26 mouse cellular contexts compared by ENCODE assay signal in the genomic region with DNA sequence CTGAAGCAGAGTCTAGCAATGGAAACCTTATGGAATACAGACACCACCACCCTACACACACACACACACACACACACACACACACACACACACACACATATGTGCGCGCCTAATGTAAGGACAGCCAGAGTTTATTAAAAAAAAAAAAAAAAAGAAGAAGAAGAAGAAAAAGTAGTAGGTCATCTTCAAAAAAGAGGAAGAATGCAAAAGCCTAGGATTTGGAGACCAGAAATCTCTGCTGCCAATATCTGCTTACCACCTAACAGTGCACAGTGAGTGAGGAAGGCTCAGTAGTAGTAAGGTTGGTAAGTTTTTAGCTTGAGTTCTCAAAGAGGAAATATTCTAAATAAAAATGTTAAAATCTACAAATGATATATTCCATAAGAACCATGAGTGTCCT. TPM values are rescaled to one million over a fixed set of nuclear protein-coding genes. Genes with fewer than 3 reads are reported as not detected.
DNase-seq lines count a peak whose midpoint lies in the region; ATAC-seq lines count a peak whose summit lies in the region.
"Had no signal": no experiment of that assay in that cellular context is flagged by ENCODE, and none has a peak within 500 bp of the region (broad histone marks: within the 10 kb centered on the region; RNA-seq: fewer than 3 reads in every experiment).

No protein-coding gene starts in this region.

- no peaks in the 10 kb centered on the region for H3K9me3 ChIP-seq in embryonic facial prominence, embryonic 13.5 days
- H3K9me3 ChIP-seq in embryonic facial prominence, embryonic 10.5 days: no peaks in the 10 kb centered on the region
- H3K9me3 ChIP-seq in liver, embryonic 12.5 days (replicated peaks): no peaks in the 10 kb centered on the region
- no peaks in the 10 kb centered on the region for H3K9me3 ChIP-seq in ES-E14 (ENCODE audit: control insufficient read depth, insufficient read depth, low read depth, low read length)
- H3K9me3 ChIP-seq: heart, embryonic 12.5 days; hindbrain, embryonic 15.5 days had no signal

- H3K27me3 ChIP-seq in embryonic facial prominence, embryonic 13.5 days: no peaks in the 10 kb centered on the region
- 0 out of 2 replicates have a peak, but pooled peaks cover 2% of the 10 kb centered on the region for H3K27me3 ChIP-seq in embryonic facial prominence, embryonic 10.5 days (replicated peaks; ENCODE audit: low read depth, poor library complexity, severe bottlenecking)
- H3K27me3 ChIP-seq in liver, embryonic 12.5 days (replicated peaks): no peaks in the 10 kb centered on the region; the same call in 1 of the 2 replicates
- H3K27me3 ChIP-seq: CH12.LX; heart, embryonic 12.5 days; hindbrain, embryonic 15.5 days had no signal

- in situ Hi-C loops in ES-E14 (cut with MboI; ENCODE audit: low sequenced_read_pairs in 2 of 2, unreplicated experiment in 2 of 2): no loop called here

- H3K4me2 ChIP-seq in embryonic facial prominence, embryonic 13.5 days: peak overlapping the region; percentile 17; the same call in 1 of the 2 replicates
- no peak overlapping the region for H3K4me2 ChIP-seq in liver, embryonic 12.5 days
- H3K4me2 ChIP-seq: heart, embryonic 12.5 days had no signal

- H3K4me1 ChIP-seq in embryonic facial prominence, embryonic 13.5 days: peaks cover 40% of the 10 kb centered on the region
- H3K4me1 ChIP-seq in embryonic facial prominence, embryonic 10.5 days: peaks cover 41% of the 10 kb centered on the region
- H3K4me1 ChIP-seq in liver, embryonic 12.5 days: peaks cover 52% of the 10 kb centered on the region
- peaks cover 2 to 10% of the 10 kb centered on the region in 2 experiments for H3K4me1 ChIP-seq in ES-E14 (ENCODE audit: control insufficient read depth in 2 of 2, insufficient read depth in 2 of 2, low read length in 2 of 2, poor library complexity in 1 of 2)

- peaks cover 77% of the 10 kb centered on the region for H3K79me2 ChIP-seq in macrophage (ENCODE audit: inconsistent target)

- 100% methylated on average over 2 of the region's 2 CpGs for WGBS in embryonic facial prominence, embryonic 13.5 days
- WGBS in embryonic facial prominence, embryonic 10.5 days: 96% methylated on average over 2 of the region's 2 CpGs
- 83% methylated on average over 2 of the region's 2 CpGs for WGBS in liver, embryonic 12.5 days (ENCODE audit: insufficient replicate concordance)
- no CpG with 5 or more reads among the region's 2 CpGs for WGBS in macrophage (ENCODE audit: missing documents)

- H3K4me3 ChIP-seq in embryonic facial prominence, embryonic 13.5 days: 0 out of 2 replicates have a peak overlapping the region, but pooled peaks have one; percentile 6
- H3K4me3 ChIP-seq in embryonic facial prominence, embryonic 10.5 days: no peak overlapping the region; the same call in 1 of the 2 replicates
- H3K4me3 ChIP-seq in liver, embryonic 12.5 days: no peak overlapping the region; the same call in 1 of the 2 replicates
- peak overlapping the region; percentile 25 to 93; a peak in 2 of 4 replicates for H3K4me3 ChIP-seq in ES-E14 (ENCODE audit: insufficient read depth in 1 of 2, low read depth in 1 of 2, low read length in 2 of 2, poor library complexity in 1 of 2, severe bottlenecking in 1 of 2)
- H3K4me3 ChIP-seq in macrophage (ENCODE audit: inconsistent target): no peak overlapping the region
- H3K4me3 ChIP-seq: gastrocnemius, adult 2 months; heart, embryonic 12.5 days; hindbrain, embryonic 15.5 days; myocyte had no signal

- ATAC-seq in embryonic facial prominence, embryonic 13.5 days (ENCODE audit: insufficient number of reproducible peaks, insufficient read depth, low FRiP score, low TSS enrichment, low read depth): no peak
- no peak for ATAC-seq in liver, embryonic 12.5 days
- ATAC-seq: forebrain, embryonic 16.5 days had no signal

- peaks cover 60% of the 10 kb centered on the region for H3K36me3 ChIP-seq in embryonic facial prominence, embryonic 13.5 days
- peaks cover 65% of the 10 kb centered on the region for H3K36me3 ChIP-seq in embryonic facial prominence, embryonic 10.5 days (replicated peaks)
- peaks cover 65% of the 10 kb centered on the region for H3K36me3 ChIP-seq in liver, embryonic 12.5 days
- H3K36me3 ChIP-seq in ES-E14 (ENCODE audit: control insufficient read depth, insufficient read depth, low read length, poor library complexity, severe bottlenecking) (peaks cover 37% of the 10 kb centered on the region), macrophage (ENCODE audit: inconsistent target) (peaks cover 39% of the 10 kb centered on the region)

- no peak overlapping the region for H3K27ac ChIP-seq in embryonic facial prominence, embryonic 13.5 days
- no peak overlapping the region for H3K27ac ChIP-seq in embryonic facial prominence, embryonic 10.5 days (replicated peaks)
- H3K27ac ChIP-seq in liver, embryonic 12.5 days: no peak overlapping the region
- H3K27ac ChIP-seq in ES-E14 (ENCODE audit: insufficient read depth, low read depth, low read length, poor library complexity, severe bottlenecking): no peak overlapping the region
- peak overlapping the region; percentile 46 for H3K27ac ChIP-seq in macrophage
- H3K27ac ChIP-seq: gastrocnemius, adult 2 months; hindbrain, embryonic 15.5 days had no signal

- no peak for DNase-seq in embryonic facial prominence, embryonic 10.5 days (ENCODE audit: low spot score)
- no peak for DNase-seq in liver
- DNase-seq in ES-E14 (ENCODE audit: low read depth, low spot score): no peak
- DNase-seq in thymus, postnatal 10 days (ENCODE audit: low spot score in 2 of 2): no peak
- DNase-seq: adrenal gland, adult 2 months; adrenal gland, postnatal 36 days; cerebellum, adult 2 months; cerebellum, postnatal 14 days; gastrocnemius, adult 2 months; gastrocnemius, postnatal 36 days; heart, adult 18-20 months; heart, postnatal 10 days; kidney, adult 2 months; kidney, postnatal 36 days; lung, postnatal 36 days; midbrain, embryonic 14.5 days had no signal

- H3K9ac ChIP-seq in embryonic facial prominence, embryonic 13.5 days: peak overlapping the region; percentile 28; the same call in 1 of the 2 replicates
- H3K9ac ChIP-seq in liver, embryonic 12.5 days: 0 out of 2 replicates have a peak overlapping the region, but pooled peaks have one; percentile 17
- H3K9ac ChIP-seq in ES-E14 (ENCODE audit: insufficient read depth, low read depth, low read length, poor library complexity, severe bottlenecking): peak overlapping the region; percentile 40; the same call in 1 of the 2 replicates
- H3K9ac ChIP-seq: heart, embryonic 12.5 days; hindbrain, embryonic 15.5 days had no signal

RNA-seq across cellular contexts. Expression of gene Senp3, which starts 2.7 kb away (rescaled TPM):
- polyA plus RNA-seq in embryonic facial prominence, embryonic 13.5 days (2015; fragmentation: Nextera tagmentation; extraction: Ambion mirVana): 119 and 122 TPM in 2 replicates
- 136 and 141 TPM in 2 replicates for polyA plus RNA-seq in embryonic facial prominence, embryonic 10.5 days (2016; fragmentation: Nextera tagmentation; extraction: Ambion mirVana)
- polyA plus RNA-seq in liver, embryonic 12.5 days (2016; fragmentation: Nextera tagmentation; extraction: Ambion mirVana): 53.8 and 56.2 TPM in 2 replicates
- 265 and 282 TPM in 2 replicates for total RNA-seq in ES-E14 (2012; rRNA removed)
- 100 to 1,000 TPM; 150 to 595 (median 301) TPM for total RNA-seq in macrophage (2018; cell fraction: chromatin; rRNA removed)
- 10 to 100 TPM; 51.5 to 80.4 (median 66.5) TPM for total RNA-seq in macrophage (2018; cell fraction: cytosol; rRNA removed)
- 100 to 1,000 TPM in 24 of 26 experiments, 10 to 100 TPM in 2; 85.8 to 278 (median 154) TPM for total RNA-seq in macrophage (2018; cell fraction: nucleus; rRNA removed)
- 57.8 to 99.6 TPM (median 77.5 TPM) in 3 replicates for polyA plus RNA-seq in macrophage (2018)

RNA-seq across cellular contexts. Expression of gene Tnfsf13, which starts 6.4 kb away (rescaled TPM):
- 0.21 and 0.39 TPM in 2 replicates for polyA plus RNA-seq in embryonic facial prominence, embryonic 13.5 days (2015; fragmentation: Nextera tagmentation; extraction: Ambion mirVana)
- polyA plus RNA-seq in embryonic facial prominence, embryonic 10.5 days (2016; fragmentation: Nextera tagmentation; extraction: Ambion mirVana): 0.15 TPM in 1 of 2 replicates, not detected in the other
- 0.14 and 0.23 TPM in 2 replicates for polyA plus RNA-seq in liver, embryonic 12.5 days (2016; fragmentation: Nextera tagmentation; extraction: Ambion mirVana)
- total RNA-seq in ES-E14 (2012; rRNA removed): 8.6 and 11.7 TPM in 2 replicates
- 10 to 100 TPM in 25 of 26 experiments, 1 to 10 TPM in 1; 7.6 to 87.6 (median 29.3) TPM for total RNA-seq in macrophage (2018; cell fraction: chromatin; rRNA removed)
- total RNA-seq in macrophage (2018; cell fraction: cytosol; rRNA removed): 10 to 100 TPM in 23 of 26 experiments, 1 to 10 TPM in 3; 8.5 to 49.0 (median 19.5) TPM
- total RNA-seq in macrophage (2018; cell fraction: nucleus; rRNA removed): 10 to 100 TPM in 25 of 26 experiments, 1 to 10 TPM in 1; 10.0 to 76.3 (median 24.5) TPM
- 16.4 to 43.4 TPM (median 40.3 TPM) in 3 replicates for polyA plus RNA-seq in macrophage (2018)
- polyA plus RNA-seq: intestine, embryonic 14.5 days; stomach, embryonic 14.5 days had no signal

RNA-seq across cellular contexts. Expression of gene Eif4a1, which starts 6.9 kb away (rescaled TPM):
- 514 and 625 TPM in 2 replicates for polyA plus RNA-seq in embryonic facial prominence, embryonic 13.5 days (2015; fragmentation: Nextera tagmentation; extraction: Ambion mirVana)
- 780 and 781 TPM in 2 replicates for polyA plus RNA-seq in embryonic facial prominence, embryonic 10.5 days (2016; fragmentation: Nextera tagmentation; extraction: Ambion mirVana)
- 393 and 408 TPM in 2 replicates for polyA plus RNA-seq in liver, embryonic 12.5 days (2016; fragmentation: Nextera tagmentation; extraction: Ambion mirVana)
- total RNA-seq in ES-E14 (2012; rRNA removed): 1,512 and 1,948 TPM in 2 replicates
- total RNA-seq in macrophage (2018; cell fraction: chromatin; rRNA removed): 1,000 to 10,000 TPM in 13 of 26 experiments, 100 to 1,000 TPM in 13; 445 to 1,542 (median 988) TPM
- total RNA-seq in macrophage (2018; cell fraction: cytosol; rRNA removed): 100 to 1,000 TPM; 534 to 868 (median 666) TPM
- 1,000 to 10,000 TPM in 4 of 26 experiments, 100 to 1,000 TPM in 22; 458 to 1,180 (median 654) TPM for total RNA-seq in macrophage (2018; cell fraction: nucleus; rRNA removed)
- 683 to 1,306 TPM (median 693 TPM) in 3 replicates for polyA plus RNA-seq in macrophage (2018)

RNA-seq across cellular contexts. Expression of gene Cd68, which starts 13.2 kb away (rescaled TPM):
- 11.4 and 11.9 TPM in 2 replicates for polyA plus RNA-seq in embryonic facial prominence, embryonic 13.5 days (2015; fragmentation: Nextera tagmentation; extraction: Ambion mirVana)
- polyA plus RNA-seq in embryonic facial prominence, embryonic 10.5 days (2016; fragmentation: Nextera tagmentation; extraction: Ambion mirVana): 5.3 and 7.3 TPM in 2 replicates
- polyA plus RNA-seq in liver, embryonic 12.5 days (2016; fragmentation: Nextera tagmentation; extraction: Ambion mirVana): 14.5 and 15.0 TPM in 2 replicates
- 23.4 and 32.7 TPM in 2 replicates for total RNA-seq in ES-E14 (2012; rRNA removed)
- 100 to 1,000 TPM in 22 of 26 experiments, 10 to 100 TPM in 4; 70.0 to 246 (median 131) TPM for total RNA-seq in macrophage (2018; cell fraction: chromatin; rRNA removed)
- total RNA-seq in macrophage (2018; cell fraction: cytosol; rRNA removed): 1,000 to 10,000 TPM; 1,546 to 3,140 (median 2,433) TPM
- total RNA-seq in macrophage (2018; cell fraction: nucleus; rRNA removed): 1,000 to 10,000 TPM in 9 of 26 experiments, 100 to 1,000 TPM in 17; 241 to 1,293 (median 906) TPM
- polyA plus RNA-seq in macrophage (2018): 3,562 to 8,261 TPM (median 3,776 TPM) in 3 replicates

RNA-seq across cellular contexts. Expression of gene Tnfsf12, which starts 16.5 kb away (rescaled TPM):
- polyA plus RNA-seq in embryonic facial prominence, embryonic 13.5 days (2015; fragmentation: Nextera tagmentation; extraction: Ambion mirVana): 5.7 and 6.4 TPM in 2 replicates
- 1.2 and 2.2 TPM in 2 replicates for polyA plus RNA-seq in embryonic facial prominence, embryonic 10.5 days (2016; fragmentation: Nextera tagmentation; extraction: Ambion mirVana)
- 3.3 and 3.6 TPM in 2 replicates for polyA plus RNA-seq in liver, embryonic 12.5 days (2016; fragmentation: Nextera tagmentation; extraction: Ambion mirVana)
- 8.7 and 16.1 TPM in 2 replicates for total RNA-seq in ES-E14 (2012; rRNA removed)
- 10 to 100 TPM; 10.1 to 98.0 (median 32.6) TPM for total RNA-seq in macrophage (2018; cell fraction: chromatin; rRNA removed)
- total RNA-seq in macrophage (2018; cell fraction: cytosol; rRNA removed): 100 to 1,000 TPM in 13 of 26 experiments, 10 to 100 TPM in 13; 63.6 to 208 (median 113) TPM
- total RNA-seq in macrophage (2018; cell fraction: nucleus; rRNA removed): 100 to 1,000 TPM in 3 of 26 experiments, 10 to 100 TPM in 23; 28.0 to 147 (median 60.6) TPM
- 89.2 to 140 TPM (median 130 TPM) in 3 replicates for polyA plus RNA-seq in macrophage (2018)
- total RNA-seq: CH12.LX had no signal

Comparison
In these comparisons a context has a peak if more than half of its experiments do, and no peak if none do; other contexts are left out.
1. H3K4me3 ChIP-seq: peak in embryonic facial prominence, embryonic 13.5 days (single experiment) and ES-E14 (2 of 2); none in embryonic facial prominence, embryonic 10.5 days (single experiment), liver, embryonic 12.5 days (single experiment) and macrophage (single experiment).
2. RNA of gene Tnfsf13, which starts 6.4 kb away (polyA plus RNA-seq): 16.4 to 43.4 TPM in macrophage; 0.21 to 0.39 TPM in embryonic facial prominence, embryonic 13.5 days, 0.14 to 0.23 TPM in liver, embryonic 12.5 days and 0.15 TPM in embryonic facial prominence, embryonic 10.5 days; every median in the first group is over 10 times any median in the second.
3. Peak in every context shown above with its lines, with median percentiles within 50 percentile points of each other: H3K9ac ChIP-seq.